Mouse (Mus musculus): ENCODE data around the gene Zfp949. TPM values are rescaled to one million over a fixed set of nuclear protein-coding genes. Genes with fewer than 3 reads are reported as not detected.

Gene Zfp949
- total and polyA plus RNA-seq, 2 experiments from 2014 or later, result 3.3 to 5.6 TPM

DNA sequence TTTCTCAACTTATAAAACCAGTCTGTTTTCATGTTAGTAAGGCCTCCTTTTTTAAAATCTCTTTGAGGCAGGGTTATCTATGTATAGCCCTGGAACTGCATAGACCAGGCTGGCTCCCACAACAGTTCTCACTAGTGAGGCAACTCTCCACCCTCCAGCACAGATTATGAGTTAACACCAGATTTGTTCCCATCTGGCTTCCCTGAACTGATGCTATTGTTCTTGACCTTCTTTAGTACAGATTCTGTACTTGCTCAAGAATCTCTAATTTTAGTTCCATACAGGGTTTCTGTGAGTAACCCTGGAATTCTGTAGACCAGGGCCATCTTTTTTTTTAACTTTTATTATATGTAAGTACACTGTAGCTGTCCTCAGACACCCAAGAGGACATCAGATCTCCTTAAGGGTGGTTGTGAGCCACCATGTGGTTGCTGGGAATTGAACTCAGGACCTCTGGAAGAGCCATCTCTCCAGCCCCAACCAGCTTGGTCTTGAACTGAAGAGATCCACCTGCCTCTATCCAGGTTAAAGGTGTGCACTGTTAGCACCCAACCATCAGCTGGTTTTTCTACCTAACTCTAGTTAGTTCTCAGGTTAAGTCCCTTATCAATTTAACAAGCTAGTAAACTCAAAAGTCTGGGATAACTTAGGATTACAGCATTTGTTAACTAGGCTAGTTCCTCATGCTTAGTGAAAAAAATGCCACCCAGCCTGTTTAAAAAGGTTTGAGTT is 28.3 kb upstream of the Zfp949 start:
- H3K4me3 ChIP-seq (ENCODE audit: low read depth, low read length), result no peak overlapping the region
- H3K27ac ChIP-seq (ENCODE audit: low read depth), result 0 out of 2 replicates have a peak overlapping the region, but pooled peaks have one; percentile 26
- H3K27me3 ChIP-seq (ENCODE audit: control insufficient read depth, insufficient read depth, low read length), result no peaks in the 10 kb centered on the region
- H3K9ac ChIP-seq (replicated peaks; ENCODE audit: low read depth, low read length), result no peak overlapping the region
- no peaks in the 10 kb centered on the region for H3K9me3 ChIP-seq (replicated peaks; ENCODE audit: control insufficient read depth, low read length)
- no peak overlapping the region for H3K4me2 ChIP-seq (ENCODE audit: low read depth, low read length)
- ATAC-seq (ENCODE audit: insufficient read depth, low read depth), result no peak
- TF ChIP-seq CTCF (IDR thresholded peaks at IDR 0.05; ENCODE audit: low read depth), result no peak
- no peak for TF ChIP-seq EP300 (IDR thresholded peaks at IDR 0.05; ENCODE audit: low read depth)
- H3K36me3 ChIP-seq (replicated peaks; ENCODE audit: control insufficient read depth, insufficient read depth, low read length), result peaks cover 14% of the 10 kb centered on the region
- DNase-seq (ENCODE audit: low spot score), result no peak
- peaks cover 17% of the 10 kb centered on the region for H3K4me1 ChIP-seq (ENCODE audit: control insufficient read depth, insufficient read depth)

DNA sequence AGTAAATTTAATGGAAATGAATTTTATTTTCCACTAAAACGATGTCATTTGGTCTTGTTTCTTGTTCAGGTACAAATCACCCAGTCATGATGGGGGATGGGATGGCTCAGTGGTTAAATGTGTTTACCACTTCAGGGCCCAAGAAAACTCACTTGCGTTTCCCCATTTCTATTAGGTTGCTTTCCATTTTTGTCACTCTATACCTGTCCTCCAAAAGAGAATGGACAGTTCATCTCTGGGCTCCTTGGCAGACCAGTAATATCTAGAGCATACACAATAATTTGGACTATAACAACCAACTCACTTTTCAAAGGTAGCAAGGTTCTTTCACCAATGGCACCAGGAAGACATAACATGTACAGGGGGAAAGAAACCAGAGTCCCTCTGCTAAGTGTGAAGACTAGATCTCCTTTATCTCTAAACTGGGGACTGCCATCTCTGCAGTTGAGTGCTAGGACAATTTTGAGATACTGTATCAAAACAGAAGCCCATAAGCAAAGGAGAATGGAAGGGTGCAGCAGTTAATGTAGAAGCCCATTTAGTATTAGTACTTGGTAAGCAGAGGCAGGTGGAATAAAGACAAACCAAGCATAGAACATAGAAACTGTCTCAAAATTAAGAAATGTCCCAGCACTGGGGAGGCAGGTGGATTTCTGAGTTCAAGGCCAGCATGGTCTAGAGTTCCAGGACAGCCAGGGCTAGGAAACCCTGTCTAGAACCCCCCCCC is 27.5 kb upstream of the Zfp949 start:
- no peak overlapping the region for H3K4me2 ChIP-seq (ENCODE audit: low read depth, low read length)
- peaks cover 17% of the 10 kb centered on the region for H3K4me1 ChIP-seq (ENCODE audit: control insufficient read depth, insufficient read depth)
- no peak for TF ChIP-seq EP300 (IDR thresholded peaks at IDR 0.05; ENCODE audit: low read depth)
- no peak for ATAC-seq (ENCODE audit: insufficient read depth, low read depth)
- H3K36me3 ChIP-seq (replicated peaks; ENCODE audit: control insufficient read depth, insufficient read depth, low read length), result peaks cover 14% of the 10 kb centered on the region
- H3K27me3 ChIP-seq (ENCODE audit: control insufficient read depth, insufficient read depth, low read length), result no peaks in the 10 kb centered on the region
- no peak overlapping the region for H3K4me3 ChIP-seq (ENCODE audit: low read depth, low read length)
- no peak for DNase-seq (ENCODE audit: low spot score)
- 49% methylated on average over 2 of the region's 2 CpGs for WGBS
- H3K9ac ChIP-seq (replicated peaks; ENCODE audit: low read depth, low read length), result no peak overlapping the region
- no peaks in the 10 kb centered on the region for H3K9me3 ChIP-seq (replicated peaks; ENCODE audit: control insufficient read depth, low read length)
- no peak overlapping the region for H3K27ac ChIP-seq (ENCODE audit: low read depth)

DNA sequence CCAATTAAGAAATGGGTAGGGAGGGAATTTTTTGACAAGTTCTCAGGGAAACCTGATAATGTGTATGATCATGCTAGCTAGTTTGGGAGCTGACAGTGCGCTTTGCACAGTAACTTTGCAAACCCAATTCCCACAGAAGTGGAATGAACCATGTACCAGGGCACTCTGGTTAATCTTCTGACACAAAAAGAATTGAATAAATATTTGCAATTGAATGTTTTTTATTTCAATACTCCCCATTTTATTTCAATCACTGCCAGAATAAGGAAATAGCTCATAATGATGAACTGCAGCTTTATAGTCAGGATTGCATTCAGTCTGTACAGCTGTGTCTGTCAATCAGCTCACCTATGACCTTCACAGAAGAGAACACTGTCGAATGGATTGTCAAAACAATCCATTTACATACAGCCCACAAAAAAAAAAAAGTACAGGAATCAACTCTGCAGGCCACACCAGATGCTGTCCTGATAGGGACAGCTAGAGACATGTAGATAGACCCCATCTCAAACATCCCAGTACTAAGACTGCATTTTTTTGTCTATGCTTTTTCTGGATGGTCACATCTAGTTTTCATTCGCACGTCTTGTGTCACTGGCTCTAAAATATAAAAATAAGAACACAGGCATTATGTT is 26.9 kb upstream of the Zfp949 start:
- TF ChIP-seq CTCF (IDR thresholded peaks at IDR 0.05; ENCODE audit: low read depth), result no peak
- Histone ChIP-seq H3K27ac (ENCODE audit: low read depth) (no peak overlapping the region), H3K27me3 (ENCODE audit: control insufficient read depth, insufficient read depth, low read length) (no peaks in the 10 kb centered on the region), H3K4me2 (ENCODE audit: low read depth, low read length) (peak overlapping the region; percentile 79), H3K4me3 (ENCODE audit: low read depth, low read length) (peak overlapping the region; percentile 72), H3K9ac (replicated peaks; ENCODE audit: low read depth, low read length) (no peak overlapping the region), H3K4me1 (ENCODE audit: control insufficient read depth, insufficient read depth) (peaks cover 17% of the 10 kb centered on the region), H3K9me3 (replicated peaks; ENCODE audit: control insufficient read depth, low read length) (no peaks in the 10 kb centered on the region), H3K36me3 (replicated peaks; ENCODE audit: control insufficient read depth, insufficient read depth, low read length) (peaks cover 14% of the 10 kb centered on the region)
- 28% methylated on average over 4 of the region's 4 CpGs for WGBS
- DNase-seq (ENCODE audit: low spot score), result no peak
- ATAC-seq (ENCODE audit: insufficient read depth, low read depth), result no peak

DNA sequence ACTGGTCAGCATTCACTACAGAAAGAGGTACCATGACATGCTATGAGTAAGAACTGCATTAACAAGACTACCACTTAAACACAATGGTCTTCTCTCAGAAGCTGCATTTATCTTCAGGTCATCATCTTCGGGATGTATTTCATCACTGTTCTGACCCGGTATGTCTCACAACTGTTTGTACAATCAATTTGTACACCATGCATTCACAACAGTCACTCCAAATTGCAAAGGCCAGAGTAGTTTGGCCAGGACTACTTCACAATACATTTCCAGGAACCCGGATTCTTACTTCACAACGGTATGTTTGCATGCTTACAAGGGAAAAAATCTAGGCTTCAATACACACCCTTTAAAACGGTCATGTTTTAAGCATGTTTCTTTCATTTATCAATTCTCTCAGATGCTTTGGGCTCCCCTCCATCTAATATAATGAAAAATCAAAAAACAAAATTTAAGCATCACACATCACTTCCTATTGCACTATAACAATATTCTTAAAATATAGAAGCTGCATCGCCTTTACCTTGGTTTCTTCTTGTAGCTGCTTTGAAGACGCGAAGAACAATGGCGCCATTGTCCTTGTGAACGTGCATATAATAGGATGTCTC is 25.8 kb upstream of the Zfp949 start:
- TF ChIP-seq CTCF (IDR thresholded peaks at IDR 0.05; ENCODE audit: low read depth), result no peak
- H3K36me3 ChIP-seq (replicated peaks; ENCODE audit: control insufficient read depth, insufficient read depth, low read length), result peaks cover 14% of the 10 kb centered on the region
- H3K4me1 ChIP-seq (ENCODE audit: control insufficient read depth, insufficient read depth), result peaks cover 17% of the 10 kb centered on the region
- DNase-seq (ENCODE audit: low spot score), result no peak
- ATAC-seq (ENCODE audit: insufficient read depth, low read depth), result no peak
- under 1% methylated on average over 10 of the region's 10 CpGs for WGBS
- peak overlapping the region; percentile 86 for H3K27ac ChIP-seq (ENCODE audit: low read depth)
- H3K9ac ChIP-seq (replicated peaks; ENCODE audit: low read depth, low read length), result peak overlapping the region; percentile 77
- H3K4me2 ChIP-seq (ENCODE audit: low read depth, low read length), result peak overlapping the region; percentile 79
- peak overlapping the region; percentile 72 for H3K4me3 ChIP-seq (ENCODE audit: low read depth, low read length)
- H3K27me3 ChIP-seq (ENCODE audit: control insufficient read depth, insufficient read depth, low read length), result no peaks in the 10 kb centered on the region
- H3K9me3 ChIP-seq (replicated peaks; ENCODE audit: control insufficient read depth, low read length), result no peaks in the 10 kb centered on the region

DNA sequence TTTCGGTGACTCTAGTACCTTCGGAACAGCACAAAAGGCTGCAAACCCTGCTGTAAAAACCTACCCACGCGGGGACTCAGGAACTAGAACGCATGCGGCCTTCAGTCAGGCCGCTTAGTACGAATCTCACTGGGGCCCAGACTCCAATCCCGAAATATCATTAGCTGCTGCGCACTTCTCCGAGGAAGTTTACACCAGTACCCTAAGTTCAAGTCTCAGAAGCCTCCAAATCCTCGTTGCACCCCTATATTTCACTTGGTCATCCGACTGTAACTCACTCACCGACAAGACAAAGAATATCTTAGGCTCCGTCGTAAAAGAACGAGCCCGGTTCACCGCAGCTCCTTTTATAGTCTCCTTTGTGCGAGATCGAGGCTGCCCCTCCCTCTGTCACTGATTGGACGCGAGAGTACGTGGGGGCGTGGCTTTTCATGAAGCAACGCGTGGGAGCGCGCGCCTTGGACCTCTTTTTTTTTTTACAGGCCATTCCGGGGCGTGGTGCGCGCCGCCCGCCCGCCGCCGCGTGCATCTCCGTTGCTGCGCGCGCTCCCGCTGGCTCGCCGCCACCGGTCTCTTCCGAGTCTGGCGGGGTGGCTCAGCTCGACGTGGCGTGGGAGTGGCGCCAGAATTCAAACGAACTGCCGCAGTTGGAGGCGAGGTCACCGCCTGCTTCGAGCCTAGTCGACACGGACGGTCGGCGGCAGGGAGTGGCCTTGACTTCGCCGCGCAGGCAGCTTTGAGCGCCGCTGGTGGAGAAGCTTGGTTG is 25.1 kb upstream of the Zfp949 start:
- peak overlapping the region; percentile 72 for H3K4me3 ChIP-seq (ENCODE audit: low read depth, low read length)
- H3K9ac ChIP-seq (replicated peaks; ENCODE audit: low read depth, low read length), result peak overlapping the region; percentile 77
- under 1% methylated on average over 65 of the region's 69 CpGs for WGBS
- peak overlapping the region; percentile 86 for H3K27ac ChIP-seq (ENCODE audit: low read depth)
- peaks cover 14% of the 10 kb centered on the region for H3K36me3 ChIP-seq (replicated peaks; ENCODE audit: control insufficient read depth, insufficient read depth, low read length)
- peak overlapping the region; percentile 87 for H3K4me2 ChIP-seq (ENCODE audit: low read depth, low read length)
- H3K4me1 ChIP-seq (ENCODE audit: control insufficient read depth, insufficient read depth), result peaks cover 17% of the 10 kb centered on the region
- TF ChIP-seq EP300 (IDR thresholded peaks at IDR 0.05; ENCODE audit: low read depth) (peak; percentile 94), CTCF (IDR thresholded peaks at IDR 0.05; ENCODE audit: low read depth) (peak; percentile 34; the same call in 1 of the 2 replicates)
- no peaks in the 10 kb centered on the region for H3K9me3 ChIP-seq (replicated peaks; ENCODE audit: control insufficient read depth, low read length)
- no peaks in the 10 kb centered on the region for H3K27me3 ChIP-seq (ENCODE audit: control insufficient read depth, insufficient read depth, low read length)
- DNase-seq (ENCODE audit: low spot score) (peak; percentile 98), ATAC-seq (ENCODE audit: insufficient read depth, low read depth) (peak; percentile 92)
